Mouse (Mus musculus) liver, embryonic 14.5 days (tissue): ENCODE data around the gene Fcrl5.

Experiments
- CTCF ChIP-seq: IDR thresholded peaks from 2 replicates; pipeline ENCODE4 v1.5.1; 2016; ENCODE audit warnings: antibody characterized with exemption, low read depth, control low read depth
- EP300 ChIP-seq: IDR thresholded peaks from 2 replicates; pipeline ENCODE4 v1.6.1; 2016; ENCODE audit warnings: antibody characterized with exemption, low read depth

GRCm38 (mm10) chr3:87542481-87543215, 107.1 kb downstream of the Fcrl5 start:
- no peak for TF ChIP-seq CTCF
- no peak for TF ChIP-seq EP300
